Mouse (Mus musculus) ES-CJ7 (cell line): ENCODE data around the gene Fam187b.

Experiments used
- DNase-seq: peaks from one replicate; pipeline ENCODE4 v3.0.0; 2011; ENCODE audit warnings: low read depth, low spot score

Gene Fam187b

GRCm38 (mm10) chr7:31008889-31009288 lies 35.3 kb downstream of the Fam187b start:
- DNase-seq = no peak

- no peak for DNase-seq
Observed at GRCm38 (mm10) chr7:31012971-31013370, 39.4 kb downstream of the Fam187b start.

GRCm38 (mm10) chr7:31017104-31017901 lies 43.7 kb downstream of the Fam187b start:
- no peak for DNase-seq

- peak; percentile 73 for DNase-seq
Observed at GRCm38 (mm10) chr7:31028609-31029008, 55.0 kb downstream of the Fam187b start.

- peak; percentile 79 for DNase-seq
Observed at GRCm38 (mm10) chr7:31030717-31031116, 57.1 kb downstream of the Fam187b start.

- DNase-seq = no peak
Observed at GRCm38 (mm10) chr7:31031731-31032130, 58.1 kb downstream of the Fam187b start.

- DNase-seq = no peak
Observed at GRCm38 (mm10) chr7:31033409-31034165, 60.0 kb downstream of the Fam187b start.

- peak; percentile 36 for DNase-seq
Observed at GRCm38 (mm10) chr7:31034789-31035188, 61.2 kb downstream of the Fam187b start.

GRCm38 (mm10) chr7:31035291-31035690 lies 61.7 kb downstream of the Fam187b start:
- no peak for DNase-seq

- peak; percentile 51 for DNase-seq
Observed at GRCm38 (mm10) chr7:31036917-31037316, 63.3 kb downstream of the Fam187b start.

GRCm38 (mm10) chr7:31037675-31038074 lies 64.1 kb downstream of the Fam187b start:
- DNase-seq = no peak

GRCm38 (mm10) chr7:31039011-31039410 lies 65.4 kb downstream of the Fam187b start:
- peak; percentile 42 for DNase-seq
